Mouse (Mus musculus): Measurements from ENCODE around the gene Grk4.

DNA sequence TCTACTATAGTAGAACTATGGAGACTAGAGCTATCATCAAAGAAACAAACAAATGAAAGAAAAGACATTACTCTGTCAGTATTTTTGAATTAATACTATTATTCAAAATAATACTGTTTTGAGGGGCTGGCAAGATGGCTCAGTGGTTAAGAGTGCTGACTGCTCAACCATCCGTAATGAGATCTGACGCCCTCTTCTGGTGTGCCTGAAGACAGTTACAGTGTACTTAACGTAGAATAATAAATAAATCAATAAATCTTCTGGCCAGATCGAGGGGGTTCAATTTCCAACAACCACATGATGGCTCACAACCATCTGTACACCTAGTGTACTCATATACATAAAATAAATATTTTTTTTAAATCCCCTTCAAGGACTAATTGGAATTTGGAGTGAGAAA is 1.7 kb downstream of the Grk4 start:
- TF ChIP-seq CTCF (IDR thresholded peaks at IDR 0.05; ENCODE audit: control insufficient read depth, insufficient read depth, insufficient replicate concordance, low read depth, low read length), result no peak
- no peak for TF ChIP-seq POLR2A (IDR thresholded peaks at IDR 0.05; ENCODE audit: control insufficient read depth, low read depth, low read length)

Measured in testis, adult 2 months (tissue).